Mouse (Mus musculus) hindbrain, embryonic 12.5 days (tissue): ENCODE measurements around the gene Mettl7a1. TPM values are rescaled to one million over a fixed set of nuclear protein-coding genes. Genes with fewer than 3 reads are reported as not detected.
"Not testable (repeated sequence)": the region's sequence is repeated elsewhere in the genome, so short reads cannot be mapped to it uniquely, and the experiment has no call there.

Experiments used
- ATAC-seq: fragments of 200-750 bp; cut with Nextera tagmentation; 2 replicates; pipeline ENCODE4 v1.8.0; 2017; ENCODE audit warnings: moderate TSS enrichment; ENCODE audit not compliant: low FRiP score
- H3K27ac ChIP-seq: fragments of 300-500 bp; sonication (generic); 2 replicates; pipeline ENCODE4 v1.5.1; 2016; ENCODE audit warnings: mild to moderate bottlenecking
- H3K27me3 ChIP-seq: fragments of 300-500 bp; sonication (generic); 2 replicates; pipeline ENCODE4 v1.6.1; 2016; ENCODE audit warnings: mild to moderate bottlenecking
- H3K36me3 ChIP-seq: fragments of 300-500 bp; sonication (generic); 2 replicates; pipeline ENCODE4 v1.6.1; 2016; ENCODE audit warnings: mild to moderate bottlenecking
- H3K4me1 ChIP-seq: fragments of 300-500 bp; sonication (generic); 2 replicates; pipeline ENCODE4 v1.6.1; 2016
- H3K4me2 ChIP-seq: fragments of 300-500 bp; sonication (generic); replicated peaks from 2 replicates; pipeline ENCODE4 v1.6.1; 2016; ENCODE audit warnings: mild to moderate bottlenecking
- H3K4me3 ChIP-seq: fragments of 300-500 bp; sonication (generic); 2 replicates; pipeline ENCODE4 v1.5.1; 2016; ENCODE audit warnings: mild to moderate bottlenecking
- H3K9ac ChIP-seq: fragments of 300-500 bp; sonication (generic); 2 replicates; pipeline ENCODE4 v1.6.1; 2016; ENCODE audit warnings: mild to moderate bottlenecking, moderate library complexity
- H3K9me3 ChIP-seq: fragments of 300-500 bp; sonication (generic); replicated peaks from 2 replicates; pipeline ENCODE4 v1.6.1; 2016; ENCODE audit warnings: mild to moderate bottlenecking
- WGBS: fragments of 180-500 bp; shearing (Covaris S2); methylation state at CpG from one replicate; pipeline ENCODE4 v1.1.7; 2016; 5-methylcytosine and 5-hydroxymethylcytosine counted together
- polyA plus RNA-seq: library from polyadenylated mRNA; unstranded; fragments of >200 nt; fragmentation: Nextera tagmentation; extraction: Ambion mirVana; gene quantifications from 2 replicates; pipeline ENCODE4 v1.2.1, GENCODE M21; 2016

Gene Mettl7a1
- polyA plus RNA-seq, 1 experiment from 2014 or later: 4.8 TPM

- H3K4me3 ChIP-seq: no peak overlapping the region
- H3K4me1 ChIP-seq: no peaks in the 10 kb centered on the region
- no peak overlapping the region for H3K27ac ChIP-seq
- WGBS: 85% methylated on average over 5 of the region's 5 CpGs
- no peaks in the 10 kb centered on the region for H3K36me3 ChIP-seq
- H3K27me3 ChIP-seq: no peaks in the 10 kb centered on the region
- H3K4me2 ChIP-seq: no peak overlapping the region
- no peaks in the 10 kb centered on the region for H3K9me3 ChIP-seq
- ATAC-seq: no peak
- H3K9ac ChIP-seq: no peak overlapping the region
Observed at GRCm38 (mm10) chr15:100355876-100356275, 51.9 kb downstream of the Mettl7a1 start.

GRCm38 (mm10) chr15:100364242-100364641 lies 60.3 kb downstream of the Mettl7a1 start, which contains the start of gene Higd1c:
TSS of gene Higd1c (plus strand) at chr15:100364542.
- 73% methylated on average over 7 of the region's 7 CpGs for WGBS
- Histone ChIP-seq H3K27me3 (no peaks in the 10 kb centered on the region), H3K4me1 (no peaks in the 10 kb centered on the region), H3K9me3 (peaks cover 6% of the 10 kb centered on the region), H3K36me3 (no peaks in the 10 kb centered on the region), H3K4me2 (no peak within 1 kb of the TSS), H3K9ac (no peak within 1 kb of the TSS), H3K4me3 (no peak within 1 kb of the TSS), H3K27ac (no peak within 1 kb of the TSS)
- no peak for ATAC-seq

- H3K4me2 ChIP-seq, H3K4me3 ChIP-seq, H3K9me3 ChIP-seq, H3K9ac ChIP-seq, H3K4me1 ChIP-seq, H3K36me3 ChIP-seq, ATAC-seq, H3K27me3 ChIP-seq, H3K27ac ChIP-seq: not testable (repeated sequence)
- 53% methylated on average over 9 of the region's 9 CpGs for WGBS
Observed at GRCm38 (mm10) chr15:100365967-100366366, 62.0 kb downstream of the Mettl7a1 start.

- WGBS: 84% methylated on average over 7 of the region's 7 CpGs
- no peak overlapping the region for H3K27ac ChIP-seq
- ATAC-seq: no peak
- H3K9ac ChIP-seq: no peak overlapping the region
- no peaks in the 10 kb centered on the region for H3K4me1 ChIP-seq
- no peaks in the 10 kb centered on the region for H3K36me3 ChIP-seq
- H3K4me3 ChIP-seq: no peak overlapping the region
- H3K27me3 ChIP-seq: no peaks in the 10 kb centered on the region
- H3K9me3 ChIP-seq: peaks cover 6% of the 10 kb centered on the region
- H3K4me2 ChIP-seq: no peak overlapping the region
Observed at GRCm38 (mm10) chr15:100367119-100367518, 63.2 kb downstream of the Mettl7a1 start.

- no peaks in the 10 kb centered on the region for H3K4me1 ChIP-seq
- H3K4me2 ChIP-seq: no peak overlapping the region
- no peaks in the 10 kb centered on the region for H3K9me3 ChIP-seq
- H3K27me3 ChIP-seq: no peaks in the 10 kb centered on the region
- 36% methylated on average over 5 of the region's 5 CpGs for WGBS
- ATAC-seq: no peak
- no peak overlapping the region for H3K4me3 ChIP-seq
- no peak overlapping the region for H3K9ac ChIP-seq
- H3K36me3 ChIP-seq: no peaks in the 10 kb centered on the region
- no peak overlapping the region for H3K27ac ChIP-seq
Observed at GRCm38 (mm10) chr15:100375066-100375465, 71.1 kb downstream of the Mettl7a1 start.

- not testable (repeated sequence) for H3K9me3 ChIP-seq, H3K4me3 ChIP-seq, H3K4me1 ChIP-seq, H3K9ac ChIP-seq, H3K27me3 ChIP-seq, H3K27ac ChIP-seq, H3K36me3 ChIP-seq, H3K4me2 ChIP-seq, ATAC-seq
- WGBS: 34% methylated on average over 3 of the region's 9 CpGs
Observed at GRCm38 (mm10) chr15:100377847-100378505, 74.0 kb downstream of the Mettl7a1 start.

Other genes starting within 250 kb of the Mettl7a1 start
- 29.0 and 31.1 TPM in 2 replicates for gene Atf1, start 76.3 kb upstream of the Mettl7a1 start, polyA plus RNA-seq
- not detected in 2 replicates for gene Tmprss12, start 23.3 kb upstream of the Mettl7a1 start, polyA plus RNA-seq
- 0.17 and 0.22 TPM in 2 replicates for gene Mettl7a3, start 30.8 kb downstream of the Mettl7a1 start, polyA plus RNA-seq
- gene Methig1, start 49.0 kb downstream of the Mettl7a1 start, polyA plus RNA-seq: 0.16 TPM in 1 of 2 replicates, not detected in the other
- gene Mettl7a2, start 49.1 kb downstream of the Mettl7a1 start, polyA plus RNA-seq: not detected in 2 replicates
- gene Higd1c, start 60.4 kb downstream of the Mettl7a1 start, polyA plus RNA-seq: not detected in 2 replicates
- gene Gm5475, start 118.0 kb downstream of the Mettl7a1 start, polyA plus RNA-seq: 0.12 TPM in 1 of 2 replicates, not detected in the other
- 24.6 and 25.8 TPM in 2 replicates for gene Slc11a2, start 120.9 kb downstream of the Mettl7a1 start, polyA plus RNA-seq
- 43.6 and 45.8 TPM in 2 replicates for gene Letmd1, start 164.9 kb downstream of the Mettl7a1 start, polyA plus RNA-seq
- 41.4 and 43.0 TPM in 2 replicates for gene Csrnp2, start 191.3 kb downstream of the Mettl7a1 start, polyA plus RNA-seq
- 42.9 and 50.8 TPM in 2 replicates for gene Tfcp2, start 247.9 kb downstream of the Mettl7a1 start, polyA plus RNA-seq